Mouse (Mus musculus) left cerebral cortex, postnatal 10 days (tissue): ENCODE measurements around the gene Pde6c. TPM values are rescaled to one million over a fixed set of nuclear protein-coding genes. Genes with fewer than 3 reads are reported as not detected.
A peak's percentile ranks its signal among the peaks of the same experiment; 100 is the strongest.

ENCODE experiments used
- DNase-seq, 2 experiments: peaks; one replicate each; pipeline ENCODE4 v3.0.0; 2021 to 2022; ENCODE audit warnings: low spot score in 2 of 2, mixed read lengths in 1 of 2; ENCODE audit errors: extremely low spot score in 1 of 2
- intact Hi-C: fragments of 180-260 bp; cut with DNase I; formaldehyde crosslinking; loops from one replicate; pipeline ENCODE4 v1.15.1; 2025
- total RNA-seq, 2 experiments: library from RNA; stranded (reverse); gene quantifications; 2 replicates each; pipeline ENCODE4 v1.2.3; 2021

The Pde6c gene
- total RNA-seq, 2 experiments from 2014 or later, result 0.39 to 0.58 TPM

- no peak for DNase-seq
- intact Hi-C loops, result no loop called here
Observed at GRCm38 (mm10) chr19:38126656-38127055, 5.9 kb upstream of the Pde6c start.

GRCm38 (mm10) chr19:38133986-38134385 is 1.4 kb downstream of the Pde6c start:
- no peak for DNase-seq
- intact Hi-C loops, result no loop called here

DNA sequence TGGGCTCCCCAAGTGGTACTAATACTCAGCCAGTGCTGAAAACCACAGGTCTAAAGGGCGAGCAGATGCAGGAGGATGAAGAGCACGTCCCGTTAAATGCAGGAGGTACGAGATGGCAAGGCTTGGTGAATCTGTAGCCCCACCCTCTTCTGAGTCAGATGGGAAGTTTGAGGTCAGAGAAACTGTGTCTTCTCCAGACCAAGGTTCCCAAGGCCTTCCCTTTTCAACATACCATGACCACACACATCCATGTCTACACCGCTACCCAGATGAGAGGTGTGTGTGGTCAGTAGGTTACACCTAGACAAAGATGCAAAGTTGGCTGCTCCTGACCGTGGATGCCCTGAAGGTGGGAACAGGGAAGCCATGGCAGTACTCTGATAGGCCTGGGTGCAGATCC is 2.2 kb downstream of the Pde6c start:
- intact Hi-C loops, result no loop called here
- no peak for DNase-seq

DNA sequence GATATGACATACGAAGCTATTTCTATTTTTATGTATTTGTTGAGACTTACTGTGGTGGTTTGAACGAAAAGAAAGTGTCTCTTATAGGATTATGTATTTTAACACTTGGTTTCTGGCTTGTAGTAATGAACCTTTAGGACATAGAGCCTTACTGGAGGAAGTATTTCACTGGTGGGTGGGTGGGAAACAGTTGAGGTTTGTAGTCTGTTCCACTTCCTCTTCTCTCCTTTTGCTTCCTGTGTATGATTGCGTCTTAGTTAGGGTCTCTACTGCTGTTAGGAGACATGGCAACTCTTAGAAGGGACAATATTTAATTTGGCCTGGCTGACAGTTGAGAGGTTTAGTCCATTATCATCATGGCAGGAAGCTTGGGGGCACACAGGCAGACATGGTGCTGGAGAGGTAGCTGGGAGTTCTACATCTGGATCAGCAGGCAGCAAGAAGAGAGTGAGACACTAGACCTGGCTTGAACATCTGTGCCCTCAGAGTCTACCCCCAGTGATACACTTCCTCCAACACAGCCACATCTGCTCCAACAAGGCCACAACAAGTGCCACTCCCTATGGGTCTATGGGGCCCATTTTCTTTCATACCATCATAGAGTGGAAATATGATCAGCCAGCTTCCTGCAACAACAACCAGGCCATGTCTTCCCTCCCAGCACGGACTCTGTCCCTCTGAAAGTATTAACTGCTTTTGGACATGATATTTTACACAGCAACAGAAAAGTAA is 11.1 kb downstream of the Pde6c start:
- intact Hi-C loops, result no loop called here
- no peak for DNase-seq

DNA sequence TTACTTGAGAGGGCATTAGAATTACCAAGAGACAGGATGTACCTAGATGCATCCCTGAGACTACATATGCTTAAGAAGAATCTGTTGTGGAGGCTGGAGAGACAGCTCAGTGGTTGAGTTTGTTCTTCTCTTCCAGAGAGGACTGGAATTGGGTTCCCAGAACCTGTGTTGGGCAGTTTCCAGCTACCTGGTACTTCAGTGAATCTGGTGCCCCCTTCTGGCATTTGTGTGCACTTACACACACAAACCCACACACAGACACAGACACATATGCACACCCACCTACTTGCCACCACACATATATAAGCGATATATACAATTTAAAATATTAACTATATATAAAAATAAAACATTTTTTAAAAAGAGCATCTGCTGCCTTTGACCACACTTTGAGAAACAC is 23.7 kb downstream of the Pde6c start:
- intact Hi-C loops, result no loop called here
- DNase-seq, result no peak

GRCm38 (mm10) chr19:38161648-38162354 is 29.2 kb downstream of the Pde6c start:
- DNase-seq, result no peak
- intact Hi-C loops, result no loop called here

DNA sequence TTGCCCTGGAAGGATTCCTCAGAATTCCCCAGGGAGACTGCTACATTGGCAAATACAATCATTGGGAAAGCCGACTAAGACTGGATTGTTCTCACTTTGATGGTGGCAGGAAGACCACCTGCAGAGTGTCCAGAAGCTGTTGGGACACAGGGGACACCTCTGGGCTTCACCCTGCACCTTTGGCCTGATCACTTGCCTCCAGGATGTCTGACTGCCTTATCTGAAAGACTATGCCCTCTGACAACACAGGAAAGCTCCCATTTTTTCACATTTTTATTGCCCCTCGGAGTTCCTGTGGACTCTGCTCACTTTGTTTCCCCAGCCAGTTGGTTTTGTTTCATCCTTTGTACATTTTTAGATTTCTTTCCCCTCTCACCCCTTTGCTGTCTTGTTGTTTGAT is 32.1 kb downstream of the Pde6c start:
- intact Hi-C loops, result no loop called here
- DNase-seq, result no peak

DNA sequence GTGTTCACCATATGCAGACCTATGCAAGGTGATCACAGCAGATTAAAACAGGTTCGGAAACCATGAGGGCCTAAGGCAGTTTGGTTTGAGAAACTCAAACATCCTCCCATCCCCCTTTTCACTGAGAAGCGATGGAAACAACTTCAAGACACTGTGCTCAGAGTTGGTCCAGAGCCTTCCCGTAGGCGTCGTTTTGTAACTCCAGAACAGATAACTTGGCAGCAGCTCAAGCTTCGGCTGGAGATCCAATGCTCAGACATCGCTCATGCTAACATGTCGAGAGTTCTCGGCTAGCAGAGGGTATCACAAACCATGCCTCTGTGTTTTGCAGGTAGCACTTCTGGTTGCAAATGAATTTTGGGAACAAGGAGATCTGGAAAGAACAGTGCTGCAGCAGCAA is 47.1 kb downstream of the Pde6c start:
- intact Hi-C loops, result no loop called here
- DNase-seq, result no peak

- DNase-seq, result no peak
- intact Hi-C loops, result no loop called here
Observed at GRCm38 (mm10) chr19:38186631-38187344, 54.2 kb downstream of the Pde6c start.

GRCm38 (mm10) chr19:38187345-38187680 is 54.7 kb downstream of the Pde6c start:
- no peak for DNase-seq
- intact Hi-C loops, result no loop called here

DNA sequence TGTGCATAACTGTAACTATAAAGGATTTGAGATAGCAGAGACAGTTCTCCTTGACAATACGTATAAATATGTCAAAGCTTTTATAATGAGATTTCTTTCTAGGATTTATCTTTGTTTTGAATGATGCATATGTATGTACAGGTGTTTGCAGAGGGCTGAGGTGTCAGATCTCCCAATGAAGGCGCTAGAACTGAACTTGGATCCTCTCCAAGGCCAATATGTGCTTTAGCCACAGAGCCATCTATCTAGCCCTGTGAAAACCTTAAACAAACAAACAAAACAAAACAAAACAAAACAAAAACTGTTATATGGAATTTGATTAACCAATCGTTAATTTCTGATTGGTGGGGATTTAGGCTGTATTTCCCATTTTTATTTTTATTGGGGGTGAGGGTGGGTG is 58.0 kb downstream of the Pde6c start:
- intact Hi-C loops, result loop anchor here (10.0 kb wide), 1 partner anchor 106 kb away; no protein-coding TSS in a partner anchor
- DNase-seq, result no peak

- intact Hi-C loops, result loop anchor here (10.0 kb wide), 1 partner anchor 107 kb away; no protein-coding TSS in a partner anchor
- DNase-seq, result no peak
Observed at GRCm38 (mm10) chr19:38191446-38191845, 58.9 kb downstream of the Pde6c start.

- no peak for DNase-seq
- intact Hi-C loops, result loop anchor here (10.0 kb wide), 1 partner anchor 110 kb away; no protein-coding TSS in a partner anchor
Observed at GRCm38 (mm10) chr19:38195245-38195644, 62.7 kb downstream of the Pde6c start.

DNA sequence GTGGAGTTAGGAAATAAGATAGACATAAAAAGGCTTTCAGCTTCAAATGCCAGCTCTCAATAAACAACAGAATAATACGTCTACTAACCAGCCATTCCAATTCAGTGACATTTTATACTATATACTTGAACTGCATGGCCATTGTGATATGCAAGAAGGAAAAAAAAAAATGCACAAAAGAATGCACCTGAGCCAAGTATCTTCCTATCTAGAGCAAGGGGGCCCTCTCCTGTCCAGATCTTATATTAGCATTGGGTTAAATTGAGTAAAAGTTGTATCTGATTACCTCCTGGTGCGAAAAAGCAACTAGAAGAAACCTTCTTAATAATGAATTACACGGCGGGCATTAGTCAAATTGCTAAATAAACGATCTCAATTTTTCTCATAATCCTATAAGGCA is 66.2 kb downstream of the Pde6c start:
- DNase-seq, result no peak
- intact Hi-C loops, result loop anchor here (2.0 to 10.0 kb wide), 2 partner anchors 114 to 244 kb away; no protein-coding TSS in a partner anchor

GRCm38 (mm10) chr19:38206669-38207068 is 74.1 kb downstream of the Pde6c start:
- intact Hi-C loops, result loop anchor here (5.0 kb wide), 1 partner anchor 146 kb away; no protein-coding TSS in a partner anchor
- DNase-seq, result peak in 1 of 2 experiments; percentile 27

- DNase-seq, result no peak
- intact Hi-C loops, result loop anchor here (5.0 kb wide), 1 partner anchor 115 kb away; no protein-coding TSS in a partner anchor
Observed at GRCm38 (mm10) chr19:38217696-38218095, 85.1 kb downstream of the Pde6c start.

DNA sequence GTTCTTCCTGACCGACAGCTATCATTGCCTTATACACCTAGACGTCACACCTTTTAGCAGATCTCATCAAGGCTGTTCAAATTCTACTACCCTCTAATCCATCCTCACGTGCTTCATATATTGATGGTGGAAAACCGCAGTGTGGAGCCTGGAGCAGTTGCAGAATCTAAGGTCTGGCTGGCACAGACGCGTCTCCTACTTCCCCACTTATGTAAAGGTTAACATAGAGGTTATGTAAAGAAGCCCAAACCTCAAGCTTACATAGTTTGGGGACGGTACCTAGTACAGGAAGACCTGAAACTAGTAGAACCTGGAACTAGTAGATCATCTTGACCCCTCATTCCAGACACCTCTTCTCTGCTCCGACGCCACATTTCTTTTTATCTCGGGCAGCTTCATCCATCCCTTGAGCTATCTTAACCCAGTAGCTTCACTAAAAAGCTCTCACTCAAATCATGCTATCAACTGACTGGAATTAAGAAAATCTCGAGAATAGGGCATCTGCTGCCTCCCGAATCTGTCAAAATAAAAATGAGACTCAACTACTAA is 90.8 kb downstream of the Pde6c start:
- DNase-seq, result no peak
- intact Hi-C loops, result no loop called here

- peak; percentile 92 to 96 for DNase-seq
- intact Hi-C loops, result loop anchor here (2.0 kb wide), 1 partner anchor 41 kb away; the partner anchor contains the start of gene Lgi1
Observed at GRCm38 (mm10) chr19:38223905-38224684, 91.5 kb downstream of the Pde6c start, which contains the start of gene Fra10ac1. TSS of gene Fra10ac1 (minus strand) at chr19:38224156.
